Mouse (Mus musculus): ENCODE data around the gene Rab8b. TPM values are rescaled to one million over a fixed set of nuclear protein-coding genes. Genes with fewer than 3 reads are reported as not detected.
"Not testable (repeated sequence)": the region's sequence is repeated elsewhere in the genome, so short reads cannot be mapped to it uniquely, and the experiment has no call there.

The Rab8b gene
- polyA plus RNA-seq, 1 experiment from 2014 or later = 15.3 TPM

- ATAC-seq; H3K4me2 ChIP-seq (ENCODE audit: low read length); H3K27ac ChIP-seq (ENCODE audit: low read depth, low read length); H3K4me3 ChIP-seq (ENCODE audit: low read depth, low read length); H3K36me3 ChIP-seq (ENCODE audit: control insufficient read depth, insufficient read depth, low read length); H3K4me1 ChIP-seq (ENCODE audit: control insufficient read depth, insufficient read depth, low read length); H3K27me3 ChIP-seq (replicated peaks; ENCODE audit: control insufficient read depth, insufficient read depth, low read length); H3K9me3 ChIP-seq (replicated peaks; ENCODE audit: control insufficient read depth, low read length); DNase-seq (ENCODE audit: low spot score); H3K9ac ChIP-seq (ENCODE audit: low read length): not testable (repeated sequence)
- WGBS = no CpG with 5 or more reads among the region's 5 CpGs
Measured at GRCm38 (mm10) chr9:66822255-66822654, 97.2 kb downstream of the Rab8b start.

- Histone ChIP-seq H3K36me3 (ENCODE audit: control insufficient read depth, insufficient read depth, low read length) (no peaks in the 10 kb centered on the region), H3K4me2 (ENCODE audit: low read length) (no peak overlapping the region), H3K9ac (ENCODE audit: low read length) (no peak overlapping the region), H3K4me3 (ENCODE audit: low read depth, low read length) (no peak overlapping the region), H3K27me3 (replicated peaks; ENCODE audit: control insufficient read depth, insufficient read depth, low read length) (no peaks in the 10 kb centered on the region), H3K4me1 (ENCODE audit: control insufficient read depth, insufficient read depth, low read length) (no peaks in the 10 kb centered on the region), H3K27ac (ENCODE audit: low read depth, low read length) (no peak overlapping the region), H3K9me3 (replicated peaks; ENCODE audit: control insufficient read depth, low read length) (no peaks in the 10 kb centered on the region)
- no peak for ATAC-seq
- no peak for DNase-seq (ENCODE audit: low spot score)
- 79% methylated on average over 5 of the region's 5 CpGs for WGBS
Measured at GRCm38 (mm10) chr9:66820996-66821395, 98.5 kb downstream of the Rab8b start.

GRCm38 (mm10) chr9:66813392-66813791 lies 106.1 kb downstream of the Rab8b start:
- Histone ChIP-seq H3K27me3 (replicated peaks; ENCODE audit: control insufficient read depth, insufficient read depth, low read length) (no peaks in the 10 kb centered on the region), H3K4me2 (ENCODE audit: low read length) (no peak overlapping the region), H3K27ac (ENCODE audit: low read depth, low read length) (no peak overlapping the region), H3K9me3 (replicated peaks; ENCODE audit: control insufficient read depth, low read length) (no peaks in the 10 kb centered on the region), H3K9ac (ENCODE audit: low read length) (no peak overlapping the region), H3K4me3 (ENCODE audit: low read depth, low read length) (no peak overlapping the region), H3K36me3 (ENCODE audit: control insufficient read depth, insufficient read depth, low read length) (no peaks in the 10 kb centered on the region), H3K4me1 (ENCODE audit: control insufficient read depth, insufficient read depth, low read length) (no peaks in the 10 kb centered on the region)
- no peak for ATAC-seq
- no peak for DNase-seq (ENCODE audit: low spot score)
- 8% methylated on average over 2 of the region's 2 CpGs for WGBS

GRCm38 (mm10) chr9:66805951-66806350 lies 113.5 kb downstream of the Rab8b start:
- DNase-seq (ENCODE audit: low spot score) = peak; percentile 18
- peak overlapping the region; percentile 23 for H3K4me3 ChIP-seq (ENCODE audit: low read depth, low read length)
- H3K4me2 ChIP-seq (ENCODE audit: low read length) = peak overlapping the region; percentile 45
- not testable (repeated sequence) for H3K27ac ChIP-seq (ENCODE audit: low read depth, low read length); H3K9me3 ChIP-seq (replicated peaks; ENCODE audit: control insufficient read depth, low read length); ATAC-seq; H3K27me3 ChIP-seq (replicated peaks; ENCODE audit: control insufficient read depth, insufficient read depth, low read length); H3K36me3 ChIP-seq (ENCODE audit: control insufficient read depth, insufficient read depth, low read length); H3K4me1 ChIP-seq (ENCODE audit: control insufficient read depth, insufficient read depth, low read length)
- H3K9ac ChIP-seq (ENCODE audit: low read length) = peak overlapping the region; percentile 41; the same call in 1 of the 2 replicates
- 2% methylated on average over 31 of the region's 37 CpGs for WGBS

- Histone ChIP-seq H3K4me2 (ENCODE audit: low read length) (no peak overlapping the region), H3K27ac (ENCODE audit: low read depth, low read length) (no peak overlapping the region), H3K4me1 (ENCODE audit: control insufficient read depth, insufficient read depth, low read length) (no peaks in the 10 kb centered on the region), H3K9ac (ENCODE audit: low read length) (no peak overlapping the region), H3K4me3 (ENCODE audit: low read depth, low read length) (no peak overlapping the region), H3K27me3 (replicated peaks; ENCODE audit: control insufficient read depth, insufficient read depth, low read length) (0 out of 2 replicates have a peak, but pooled peaks cover 6% of the 10 kb centered on the region), H3K9me3 (replicated peaks; ENCODE audit: control insufficient read depth, low read length) (no peaks in the 10 kb centered on the region), H3K36me3 (ENCODE audit: control insufficient read depth, insufficient read depth, low read length) (no peaks in the 10 kb centered on the region)
- ATAC-seq (no peak), DNase-seq (ENCODE audit: low spot score) (no peak)
- 64% methylated on average over 12 of the region's 12 CpGs for WGBS
Measured at GRCm38 (mm10) chr9:66801947-66802346, 117.5 kb downstream of the Rab8b start.

GRCm38 (mm10) chr9:66796739-66797138 lies 122.7 kb downstream of the Rab8b start, which contains the start of gene Gm10647:
Gm10647 (plus strand) TSS chr9:66797039.
- Histone ChIP-seq H3K9ac (ENCODE audit: low read length) (peak within 1 kb of the TSS; percentile 89), H3K4me3 (ENCODE audit: low read depth, low read length) (peak within 1 kb of the TSS; percentile 68), H3K9me3 (replicated peaks; ENCODE audit: control insufficient read depth, low read length) (no peaks in the 10 kb centered on the region), H3K27ac (ENCODE audit: low read depth, low read length) (0 out of 2 replicates have a peak within 1 kb of the TSS, but pooled peaks have one; percentile 82), H3K4me2 (ENCODE audit: low read length) (peak within 1 kb of the TSS; percentile 63), H3K27me3 (replicated peaks; ENCODE audit: control insufficient read depth, insufficient read depth, low read length) (no peaks in the 10 kb centered on the region), H3K4me1 (ENCODE audit: control insufficient read depth, insufficient read depth, low read length) (peaks cover 5% of the 10 kb centered on the region; the same call in 1 of the 2 replicates), H3K36me3 (ENCODE audit: control insufficient read depth, insufficient read depth, low read length) (no peaks in the 10 kb centered on the region)
- no peak for ATAC-seq
- DNase-seq (ENCODE audit: low spot score) = no peak
- 79% methylated on average over 5 of the region's 5 CpGs for WGBS

GRCm38 (mm10) chr9:66795464-66796324 lies 123.8 kb downstream of the Rab8b start, which contains the start of gene Aph1b:
Aph1b (minus strand) TSS chr9:66795490.
- Histone ChIP-seq H3K9me3 (replicated peaks; ENCODE audit: control insufficient read depth, low read length) (no peaks in the 10 kb centered on the region), H3K27ac (ENCODE audit: low read depth, low read length) (peak within 1 kb of the TSS; percentile 82), H3K9ac (ENCODE audit: low read length) (peak within 1 kb of the TSS; percentile 89), H3K27me3 (replicated peaks; ENCODE audit: control insufficient read depth, insufficient read depth, low read length) (no peaks in the 10 kb centered on the region), H3K4me2 (ENCODE audit: low read length) (peak within 1 kb of the TSS; percentile 63), H3K36me3 (ENCODE audit: control insufficient read depth, insufficient read depth, low read length) (no peaks in the 10 kb centered on the region), H3K4me3 (ENCODE audit: low read depth, low read length) (peak within 1 kb of the TSS; percentile 68), H3K4me1 (ENCODE audit: control insufficient read depth, insufficient read depth, low read length) (peaks cover 5% of the 10 kb centered on the region; the same call in 1 of the 2 replicates)
- DNase-seq (ENCODE audit: low spot score) = peak; percentile 96
- WGBS = under 1% methylated on average over 42 of the region's 42 CpGs
- ATAC-seq = peak; percentile 98

- peak overlapping the region; percentile 89 for H3K9ac ChIP-seq (ENCODE audit: low read length)
- H3K9me3 ChIP-seq (replicated peaks; ENCODE audit: control insufficient read depth, low read length) = no peaks in the 10 kb centered on the region
- DNase-seq (ENCODE audit: low spot score) (peak; percentile 68), ATAC-seq (peak; percentile 59; the same call in 1 of the 2 replicates)
- H3K4me1 ChIP-seq (ENCODE audit: control insufficient read depth, insufficient read depth, low read length) = peaks cover 5% of the 10 kb centered on the region; the same call in 1 of the 2 replicates
- H3K4me3 ChIP-seq (ENCODE audit: low read depth, low read length) = peak overlapping the region; percentile 68
- H3K36me3 ChIP-seq (ENCODE audit: control insufficient read depth, insufficient read depth, low read length) = peaks cover 6% of the 10 kb centered on the region
- peak overlapping the region; percentile 82 for H3K27ac ChIP-seq (ENCODE audit: low read depth, low read length)
- peak overlapping the region; percentile 63 for H3K4me2 ChIP-seq (ENCODE audit: low read length)
- 2% methylated on average over 42 of the region's 43 CpGs for WGBS
- no peaks in the 10 kb centered on the region for H3K27me3 ChIP-seq (replicated peaks; ENCODE audit: control insufficient read depth, insufficient read depth, low read length)
Measured at GRCm38 (mm10) chr9:66794629-66795463, 124.6 kb downstream of the Rab8b start.
